Mouse (Mus musculus) heart, postnatal 0 days (tissue): ENCODE results near the gene Smco3.
"Not testable (repeated sequence)": the region's sequence is repeated elsewhere in the genome, so short reads cannot be mapped to it uniquely, and the experiment has no call there.

ENCODE experiments used
- CTCF ChIP-seq: IDR thresholded peaks from 2 replicates; pipeline ENCODE4 v1.5.1; 2016; ENCODE audit warnings: antibody characterized with exemption, control low read depth, low read depth
- EP300 ChIP-seq: IDR thresholded peaks from 2 replicates; pipeline ENCODE4 v1.6.1; 2016; ENCODE audit warnings: antibody characterized with exemption, low read depth

DNA sequence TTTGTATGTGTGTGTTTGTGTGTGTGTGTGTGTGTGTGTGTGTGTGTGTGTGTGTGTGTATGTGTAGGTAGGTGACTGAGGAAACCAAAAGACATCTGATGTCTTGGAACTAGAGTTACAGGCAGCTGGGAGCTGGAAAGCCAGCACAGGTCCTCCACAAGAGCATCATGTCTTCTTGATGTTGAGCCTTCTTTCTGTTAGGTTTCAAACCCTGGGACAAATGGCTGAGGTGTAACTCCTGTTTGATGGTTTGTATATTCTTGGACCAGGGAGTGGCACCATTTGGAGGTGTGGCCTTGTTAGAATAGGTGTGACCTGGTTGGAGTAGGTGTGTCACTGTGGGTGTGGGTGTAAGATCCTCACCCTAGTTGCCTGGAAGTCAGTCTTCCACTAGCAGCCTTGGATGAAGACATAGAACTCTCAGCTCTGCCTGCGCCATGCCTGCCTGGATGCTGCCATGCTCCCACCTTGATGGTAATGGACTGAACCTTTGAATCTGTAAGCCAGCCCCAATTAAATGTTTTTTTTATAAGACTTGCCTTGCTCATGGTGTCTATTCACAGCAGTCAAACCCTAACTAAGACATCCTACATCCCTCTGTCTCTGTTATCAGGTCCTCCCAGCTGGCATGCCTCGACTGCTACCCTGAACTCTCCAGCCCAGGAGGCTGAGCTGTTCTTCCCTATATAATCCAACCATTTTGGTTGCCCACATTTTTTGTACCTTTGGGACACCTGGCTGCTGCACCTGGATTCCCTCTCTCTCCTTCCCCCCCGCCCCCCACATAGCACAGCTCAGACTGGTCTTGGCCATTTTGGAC is 37.2 kb downstream of the Smco3 start:
- TF ChIP-seq CTCF, EP300: not testable (repeated sequence)
